Comparison of ENCODE assay signal across 23 mouse cellular contexts in genomic region chr6:145090928-145091327, GRCm38 (mm10). TPM values are rescaled to one million over a fixed set of nuclear protein-coding genes. Genes with fewer than 3 reads are reported as not detected.
DNase-seq lines count a peak whose midpoint lies in the region; ATAC-seq and TF ChIP-seq lines count a peak whose summit lies in the region.
"Had no signal": no experiment of that assay in that cellular context is flagged by ENCODE, and none has a peak within 500 bp of the region (broad histone marks: within the 10 kb centered on the region; RNA-seq: fewer than 3 reads in every experiment).

No protein-coding gene starts in this region.

- WGBS in forebrain, postnatal 0 days: 74% methylated on average over 5 of the region's 5 CpGs
- 82% methylated on average over 5 of the region's 5 CpGs for WGBS in forebrain, embryonic 13.5 days
- 61% methylated on average over 5 of the region's 5 CpGs for WGBS in kidney, postnatal 0 days
- WGBS in kidney, embryonic 14.5 days: 68% methylated on average over 5 of the region's 5 CpGs

- H3K9me3 ChIP-seq in forebrain, postnatal 0 days (ENCODE audit: low read length): no peaks in the 10 kb centered on the region
- no peaks in the 10 kb centered on the region for H3K9me3 ChIP-seq in forebrain, embryonic 13.5 days (replicated peaks)
- H3K9me3 ChIP-seq in kidney, postnatal 0 days (replicated peaks; ENCODE audit: low read length): no peaks in the 10 kb centered on the region
- no peaks in the 10 kb centered on the region for H3K9me3 ChIP-seq in kidney, embryonic 14.5 days (ENCODE audit: control insufficient read depth, low read length)
- H3K9me3 ChIP-seq: embryonic facial prominence, embryonic 12.5 days; hindbrain, embryonic 15.5 days; neural tube, embryonic 12.5 days had no signal

- peak; percentile 11 for DNase-seq in forebrain, postnatal 0 days
- DNase-seq in kidney, postnatal 0 days (ENCODE audit: low spot score): no peak
- DNase-seq in thymus, postnatal 10 days (ENCODE audit: low spot score in 2 of 2): peak; percentile 45 to 54
- DNase-seq in layer of hippocampus, adult 18-20 months (ENCODE audit: low spot score in 2 of 2): no peak
- no peak for DNase-seq in ovary, postnatal 10 days (ENCODE audit: low spot score)
- DNase-seq: adrenal gland, postnatal 25 days; cerebellum, adult 8-10 months; gastrocnemius, adult 2 months; heart, postnatal 14 days; kidney, adult 8-10 months; liver, embryonic 13.5 days; lung, postnatal 10 days; right cerebral cortex, postnatal 14 days had no signal

- no peaks in the 10 kb centered on the region for H3K36me3 ChIP-seq in forebrain, postnatal 0 days (ENCODE audit: insufficient read depth)
- H3K36me3 ChIP-seq in forebrain, embryonic 13.5 days (ENCODE audit: poor library complexity, severe bottlenecking): no peaks in the 10 kb centered on the region
- H3K36me3 ChIP-seq in kidney, postnatal 0 days (ENCODE audit: insufficient read depth, low read length): no peaks in the 10 kb centered on the region
- H3K36me3 ChIP-seq in kidney, embryonic 14.5 days (ENCODE audit: control insufficient read depth, insufficient read depth, low read length): no peaks in the 10 kb centered on the region
- H3K36me3 ChIP-seq: embryonic facial prominence, embryonic 12.5 days; hindbrain, embryonic 15.5 days; liver, embryonic 13.5 days; neural tube, embryonic 12.5 days had no signal

- TF ChIP-seq CTCF in forebrain, postnatal 0 days (IDR thresholded peaks at IDR 0.05; ENCODE audit: low read depth): no peak
- peak; percentile 21; the same call in 1 of the 2 replicates for TF ChIP-seq CTCF in kidney, postnatal 0 days (IDR thresholded peaks at IDR 0.05; ENCODE audit: low read depth)

- no peak; the same call in 1 of the 2 replicates for ATAC-seq in forebrain, postnatal 0 days
- no peak for ATAC-seq in forebrain, embryonic 13.5 days
- ATAC-seq in kidney, postnatal 0 days (replicated peaks; ENCODE audit: low FRiP score, low read depth): no peak
- ATAC-seq in kidney, embryonic 14.5 days (ENCODE audit: low FRiP score, low TSS enrichment): no peak
- peak; percentile 21 for ATAC-seq in CD4-positive, CD25-positive, alpha-beta regulatory T cell, adult 4 months
- ATAC-seq: activated CD4-positive, CD25-positive, alpha-beta regulatory T cell, adult 4 months; midbrain, embryonic 16.5 days; Patski had no signal

- no peaks in the 10 kb centered on the region for H3K4me1 ChIP-seq in forebrain, postnatal 0 days (ENCODE audit: insufficient read depth)
- H3K4me1 ChIP-seq in forebrain, embryonic 13.5 days: no peaks in the 10 kb centered on the region
- no peaks in the 10 kb centered on the region for H3K4me1 ChIP-seq in kidney, postnatal 0 days (replicated peaks; ENCODE audit: insufficient read depth, low read length)
- no peaks in the 10 kb centered on the region for H3K4me1 ChIP-seq in kidney, embryonic 14.5 days (ENCODE audit: control insufficient read depth, insufficient read depth, low read length)
- H3K4me1 ChIP-seq: embryonic facial prominence, embryonic 12.5 days; hindbrain, embryonic 15.5 days; neural tube, embryonic 12.5 days had no signal

- no peak overlapping the region for H3K4me2 ChIP-seq in forebrain, postnatal 0 days (ENCODE audit: low read depth)
- no peak overlapping the region for H3K4me2 ChIP-seq in forebrain, embryonic 13.5 days
- H3K4me2 ChIP-seq in kidney, postnatal 0 days (ENCODE audit: low read length): no peak overlapping the region
- no peak overlapping the region for H3K4me2 ChIP-seq in kidney, embryonic 14.5 days (replicated peaks; ENCODE audit: low read depth, low read length)
- H3K4me2 ChIP-seq: embryonic facial prominence, embryonic 12.5 days; hindbrain, embryonic 15.5 days; liver, embryonic 13.5 days; neural tube, embryonic 12.5 days had no signal

- H3K27me3 ChIP-seq in forebrain, postnatal 0 days (ENCODE audit: insufficient read depth, low read length): no peaks in the 10 kb centered on the region
- no peaks in the 10 kb centered on the region for H3K27me3 ChIP-seq in forebrain, embryonic 13.5 days
- H3K27me3 ChIP-seq in kidney, postnatal 0 days (ENCODE audit: insufficient read depth, low read length): no peaks in the 10 kb centered on the region
- no peaks in the 10 kb centered on the region for H3K27me3 ChIP-seq in kidney, embryonic 14.5 days (ENCODE audit: control insufficient read depth, insufficient read depth, low read length)
- H3K27me3 ChIP-seq: embryonic facial prominence, embryonic 12.5 days; hindbrain, embryonic 15.5 days; liver, embryonic 13.5 days; neural tube, embryonic 12.5 days; Patski had no signal

- no peak overlapping the region for H3K4me3 ChIP-seq in forebrain, postnatal 0 days (ENCODE audit: low read depth, low read length)
- H3K4me3 ChIP-seq in forebrain, embryonic 13.5 days: no peak overlapping the region
- H3K4me3 ChIP-seq in kidney, postnatal 0 days (replicated peaks; ENCODE audit: low read depth, low read length): no peak overlapping the region
- H3K4me3 ChIP-seq in kidney, embryonic 14.5 days (ENCODE audit: low read length): no peak overlapping the region
- H3K4me3 ChIP-seq: embryonic facial prominence, embryonic 12.5 days; gastrocnemius, adult 2 months; hindbrain, embryonic 15.5 days; liver, embryonic 13.5 days; megakaryocyte, embryonic 14.5 days; neural tube, embryonic 12.5 days had no signal

- no peak overlapping the region for H3K9ac ChIP-seq in forebrain, postnatal 0 days
- no peak overlapping the region for H3K9ac ChIP-seq in forebrain, embryonic 13.5 days
- H3K9ac ChIP-seq in kidney, postnatal 0 days (ENCODE audit: low read depth, low read length): no peak overlapping the region
- no peak overlapping the region for H3K9ac ChIP-seq in kidney, embryonic 14.5 days (ENCODE audit: low read depth, low read length)
- H3K9ac ChIP-seq: embryonic facial prominence, embryonic 12.5 days; hindbrain, embryonic 15.5 days; liver, embryonic 13.5 days; neural tube, embryonic 12.5 days had no signal

- H3K27ac ChIP-seq in forebrain, postnatal 0 days (ENCODE audit: low read depth, low read length): no peak overlapping the region
- H3K27ac ChIP-seq in forebrain, embryonic 13.5 days: no peak overlapping the region
- no peak overlapping the region for H3K27ac ChIP-seq in kidney, postnatal 0 days
- no peak overlapping the region for H3K27ac ChIP-seq in kidney, embryonic 14.5 days (ENCODE audit: low read depth, low read length)
- H3K27ac ChIP-seq: embryonic facial prominence, embryonic 12.5 days; gastrocnemius, adult 2 months; hindbrain, embryonic 15.5 days; liver, embryonic 13.5 days; neural tube, embryonic 12.5 days had no signal

RNA-seq across cellular contexts. Expression of gene Bcat1, which starts 14.9 kb away (rescaled TPM):
- 97.5 and 97.9 TPM in 2 replicates for total RNA-seq in forebrain, postnatal 0 days (2014; rRNA removed)
- 50.7 and 51.5 TPM in 2 replicates for polyA plus RNA-seq in forebrain, postnatal 0 days (2015; fragmentation: Nextera tagmentation; extraction: Ambion mirVana)
- 101 and 102 TPM in 2 replicates for polyA plus RNA-seq in forebrain, embryonic 13.5 days (2015; fragmentation: Nextera tagmentation; extraction: Ambion mirVana)
- polyA plus RNA-seq in kidney, postnatal 0 days (2015; fragmentation: Nextera tagmentation; extraction: Ambion mirVana): 5.8 TPM in 2 replicates
- 6.5 and 8.6 TPM in 2 replicates for polyA plus RNA-seq in kidney, embryonic 14.5 days (2014; fragmentation: Nextera tagmentation; extraction: Ambion mirVana)
- 10 to 100 TPM in 1 of 2 experiments, 1 to 10 TPM in 1; 9.3 to 10.4 TPM for polyA plus RNA-seq in CD4-positive, CD25-positive, alpha-beta regulatory T cell, adult 4 months (2017; shearing (Covaris generic))
- 100 to 1,000 TPM; 109 to 111 TPM for total RNA-seq in layer of hippocampus, adult 18-20 months (2021)

RNA-seq across cellular contexts. Expression of gene Lrmp, which starts 24.5 kb away (rescaled TPM):
- 1.3 and 2.2 TPM in 2 replicates for total RNA-seq in forebrain, postnatal 0 days (2014; rRNA removed)
- polyA plus RNA-seq in forebrain, postnatal 0 days (2015; fragmentation: Nextera tagmentation; extraction: Ambion mirVana): 0.80 and 1.0 TPM in 2 replicates
- polyA plus RNA-seq in forebrain, embryonic 13.5 days (2015; fragmentation: Nextera tagmentation; extraction: Ambion mirVana): 0.39 and 0.92 TPM in 2 replicates
- polyA plus RNA-seq in kidney, postnatal 0 days (2015; fragmentation: Nextera tagmentation; extraction: Ambion mirVana): 0.87 and 1.0 TPM in 2 replicates
- 1.0 and 1.3 TPM in 2 replicates for polyA plus RNA-seq in kidney, embryonic 14.5 days (2014; fragmentation: Nextera tagmentation; extraction: Ambion mirVana)
- polyA plus RNA-seq in CD4-positive, CD25-positive, alpha-beta regulatory T cell, adult 4 months (2017; shearing (Covaris generic)): 100 to 1,000 TPM; 157 to 238 TPM
- 1 to 10 TPM; 3.5 to 4.5 TPM for total RNA-seq in layer of hippocampus, adult 18-20 months (2021)

Comparison
In these comparisons a context has a peak if more than half of its experiments do, and no peak if none do; other contexts are left out.
1. DNase-seq: peak in forebrain, postnatal 0 days (single experiment) and thymus, postnatal 10 days (2 of 2); none in kidney, postnatal 0 days (single experiment), layer of hippocampus, adult 18-20 months (0 of 2) and ovary, postnatal 10 days (single experiment).
2. RNA of gene Lrmp, which starts 24.5 kb away (polyA plus RNA-seq): 157 to 238 TPM in CD4-positive, CD25-positive, alpha-beta regulatory T cell, adult 4 months; 0.87 to 1.0 TPM in kidney, postnatal 0 days, 1.0 to 1.3 TPM in kidney, embryonic 14.5 days, 0.80 to 1.0 TPM in forebrain, postnatal 0 days and 0.39 to 0.92 TPM in forebrain, embryonic 13.5 days; every median in the first group is over 10 times any median in the second.